Mouse (Mus musculus) neural tube, embryonic 13.5 days (tissue): ENCODE measurements at regions not wholly inside any gene's neighbourhood (a gene's known extent, or its start where the extent isn't known, plus 50 kb on each side); places are given as distances from the start of the nearest gene placed in this dataset.
A peak's percentile ranks its signal among the peaks of the same experiment; 100 is the strongest.

ENCODE experiments used
- ATAC-seq: fragments of 200-750 bp; cut with Nextera tagmentation; 2 replicates; pipeline ENCODE4 v1.8.0; 2017; ENCODE audit warnings: low read depth, mild to moderate bottlenecking, moderate TSS enrichment, moderate library complexity
- H3K27ac ChIP-seq: fragments of 300-500 bp; sonication (generic); replicated peaks from 2 replicates; pipeline ENCODE4 v1.5.1; 2015; ENCODE audit warnings: moderate library complexity, mild to moderate bottlenecking, inconsistent platforms
- H3K27me3 ChIP-seq: fragments of 300-500 bp; sonication (generic); 2 replicates; pipeline ENCODE4 v1.6.1; 2015; ENCODE audit warnings: mild to moderate bottlenecking, inconsistent platforms
- H3K36me3 ChIP-seq: fragments of 300-500 bp; sonication (generic); 2 replicates; pipeline ENCODE4 v1.6.1; 2015; ENCODE audit warnings: mild to moderate bottlenecking, inconsistent platforms
- H3K4me1 ChIP-seq: fragments of 300-500 bp; sonication (generic); replicated peaks from 2 replicates; pipeline ENCODE4 v1.6.1; 2015; ENCODE audit warnings: inconsistent platforms
- H3K4me2 ChIP-seq: fragments of 300-500 bp; sonication (generic); 2 replicates; pipeline ENCODE4 v1.6.1; 2015; ENCODE audit warnings: inconsistent platforms, mild to moderate bottlenecking, moderate library complexity
- H3K4me3 ChIP-seq: fragments of 300-500 bp; sonication (generic); 2 replicates; pipeline ENCODE4 v1.5.1; 2015; ENCODE audit warnings: mild to moderate bottlenecking, inconsistent platforms
- H3K9ac ChIP-seq: fragments of 300-500 bp; sonication (generic); 2 replicates; pipeline ENCODE4 v1.6.1; 2015; ENCODE audit warnings: moderate library complexity, mild to moderate bottlenecking, inconsistent platforms
- H3K9me3 ChIP-seq: fragments of 300-500 bp; sonication (generic); 2 replicates; pipeline ENCODE4 v1.6.1; 2016; ENCODE audit warnings: inconsistent platforms
- whole genome bisulfite sequencing: fragments of 180-500 bp; shearing (Covaris S2); methylation state at CpG from one replicate; pipeline ENCODE4 v1.1.7; 2015; 5-methylcytosine and 5-hydroxymethylcytosine counted together

GRCm38 (mm10) chr14:111212929-111213657 is 458.1 kb upstream of the Slitrk6 start:
- no peak overlapping the region for H3K27ac ChIP-seq
- peak; percentile 76; the same call in 1 of the 2 replicates for ATAC-seq
- no peaks in the 10 kb centered on the region for H3K36me3 ChIP-seq
- no peaks in the 10 kb centered on the region for H3K27me3 ChIP-seq
- H3K4me1 ChIP-seq, result no peaks in the 10 kb centered on the region
- no peak overlapping the region for H3K4me2 ChIP-seq
- no peak overlapping the region for H3K9ac ChIP-seq
- WGBS, result 74% methylated on average over 4 of the region's 4 CpGs
- H3K9me3 ChIP-seq, result no peaks in the 10 kb centered on the region
- H3K4me3 ChIP-seq, result no peak overlapping the region

GRCm38 (mm10) chr14:111226926-111227325 is 448.0 kb upstream of the Slitrk5 start:
- 85% methylated on average over 6 of the region's 6 CpGs for WGBS
- Histone ChIP-seq H3K36me3 (no peaks in the 10 kb centered on the region), H3K4me3 (no peak overlapping the region), H3K4me1 (no peaks in the 10 kb centered on the region), H3K9ac (no peak overlapping the region), H3K9me3 (no peaks in the 10 kb centered on the region), H3K27ac (no peak overlapping the region), H3K27me3 (no peaks in the 10 kb centered on the region), H3K4me2 (no peak overlapping the region)
- no peak for ATAC-seq

- Histone ChIP-seq H3K4me3 (no peak overlapping the region), H3K27me3 (no peaks in the 10 kb centered on the region), H3K4me2 (no peak overlapping the region), H3K36me3 (no peaks in the 10 kb centered on the region), H3K9me3 (no peaks in the 10 kb centered on the region; the same call in 1 of the 2 replicates), H3K27ac (no peak overlapping the region), H3K9ac (no peak overlapping the region), H3K4me1 (no peaks in the 10 kb centered on the region)
- no peak for ATAC-seq
- WGBS, result 28% methylated on average over 2 of the region's 2 CpGs
Observed at GRCm38 (mm10) chr14:111239121-111239520, 435.8 kb upstream of the Slitrk5 start.

GRCm38 (mm10) chr14:111249347-111249946 is 425.4 kb upstream of the Slitrk5 start:
- no peaks in the 10 kb centered on the region for H3K27me3 ChIP-seq
- peak overlapping the region; percentile 18 for H3K4me3 ChIP-seq
- H3K4me1 ChIP-seq, result peaks cover 4% of the 10 kb centered on the region; the same call in 1 of the 2 replicates
- WGBS, result 31% methylated on average over 9 of the region's 9 CpGs
- H3K36me3 ChIP-seq, result no peaks in the 10 kb centered on the region
- H3K9me3 ChIP-seq, result no peaks in the 10 kb centered on the region
- H3K4me2 ChIP-seq, result peak overlapping the region; percentile 43
- H3K9ac ChIP-seq, result peak overlapping the region; percentile 47; the same call in 1 of the 2 replicates
- no peak overlapping the region for H3K27ac ChIP-seq
- ATAC-seq, result peak; percentile 93

GRCm38 (mm10) chr14:111253190-111253589 is 421.7 kb upstream of the Slitrk5 start:
- no peak for ATAC-seq
- no peaks in the 10 kb centered on the region for H3K36me3 ChIP-seq

DNA sequence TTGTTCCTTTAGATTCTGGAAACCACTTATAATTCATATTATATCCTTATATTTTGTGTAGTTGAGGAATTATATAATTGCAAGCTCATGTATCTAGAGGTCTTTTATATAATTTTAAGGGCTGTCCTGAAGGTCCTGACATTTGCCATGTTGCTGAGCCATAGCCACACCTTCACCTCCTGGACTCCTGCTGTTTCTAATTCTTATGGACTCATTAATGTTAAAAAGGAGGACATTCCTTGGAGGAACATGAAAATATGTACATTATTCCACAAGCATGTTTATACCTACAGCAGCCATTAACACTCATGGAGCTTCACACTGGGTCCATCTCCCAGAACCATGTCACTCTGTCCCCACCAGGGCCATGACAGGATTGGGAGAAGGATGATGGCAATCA is 413.2 kb upstream of the Slitrk5 start:
- Histone ChIP-seq H3K4me3 (no peak overlapping the region), H3K9ac (no peak overlapping the region), H3K9me3 (no peaks in the 10 kb centered on the region; the same call in 1 of the 2 replicates), H3K4me1 (no peaks in the 10 kb centered on the region), H3K4me2 (no peak overlapping the region), H3K36me3 (no peaks in the 10 kb centered on the region), H3K27me3 (no peaks in the 10 kb centered on the region), H3K27ac (no peak overlapping the region)
- ATAC-seq, result no peak

More at GRCm38 (mm10) chr14:111253190-111253589, 421.7 kb upstream of the Slitrk5 start:
- Histone ChIP-seq H3K4me1 (peaks cover 4% of the 10 kb centered on the region; the same call in 1 of the 2 replicates), H3K9me3 (no peaks in the 10 kb centered on the region), H3K4me2 (no peak overlapping the region), H3K27me3 (no peaks in the 10 kb centered on the region), H3K27ac (no peak overlapping the region), H3K9ac (no peak overlapping the region), H3K4me3 (no peak overlapping the region)
- 12% methylated on average over 3 of the region's 3 CpGs for WGBS

DNA sequence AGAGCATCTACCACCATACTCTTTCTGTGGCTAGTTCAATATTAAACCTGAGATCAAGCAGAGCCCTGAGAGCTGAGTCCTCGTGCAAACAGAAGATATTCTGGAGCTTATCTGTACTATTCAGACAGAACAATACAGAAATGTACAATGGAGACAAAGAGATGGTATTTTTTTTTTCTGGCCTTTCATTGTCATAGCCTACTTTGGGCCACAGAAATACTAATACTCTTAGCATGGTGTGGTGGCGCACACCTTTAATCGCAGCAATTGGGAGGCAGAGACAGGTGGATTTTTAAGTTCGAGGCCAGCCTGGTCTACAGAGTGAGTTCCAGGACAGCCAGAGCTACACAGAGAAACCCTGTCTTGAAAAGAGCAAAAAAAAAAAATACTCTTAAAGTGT is 404.7 kb upstream of the Slitrk5 start:
- Histone ChIP-seq H3K9ac (no peak overlapping the region), H3K27ac (no peak overlapping the region), H3K4me2 (no peak overlapping the region), H3K9me3 (no peaks in the 10 kb centered on the region), H3K27me3 (no peaks in the 10 kb centered on the region), H3K4me1 (no peaks in the 10 kb centered on the region), H3K4me3 (no peak overlapping the region), H3K36me3 (no peaks in the 10 kb centered on the region)
- WGBS, result 82% methylated on average over 4 of the region's 4 CpGs
- no peak for ATAC-seq

GRCm38 (mm10) chr14:111281354-111281753 is 393.5 kb upstream of the Slitrk5 start:
- H3K27ac ChIP-seq, result no peak overlapping the region
- 93% methylated on average over 1 of the region's 1 CpGs for WGBS
- H3K4me1 ChIP-seq, result no peaks in the 10 kb centered on the region
- no peaks in the 10 kb centered on the region for H3K27me3 ChIP-seq
- no peaks in the 10 kb centered on the region for H3K36me3 ChIP-seq
- no peak overlapping the region for H3K4me2 ChIP-seq
- H3K9ac ChIP-seq, result no peak overlapping the region
- H3K4me3 ChIP-seq, result no peak overlapping the region
- ATAC-seq, result no peak
- H3K9me3 ChIP-seq, result no peaks in the 10 kb centered on the region

- 85% methylated on average over 10 of the region's 10 CpGs for WGBS
- H3K27ac ChIP-seq, result no peak overlapping the region
- ATAC-seq, result no peak
- H3K4me3 ChIP-seq, result no peak overlapping the region
- no peak overlapping the region for H3K4me2 ChIP-seq
- no peaks in the 10 kb centered on the region for H3K4me1 ChIP-seq
- H3K27me3 ChIP-seq, result no peaks in the 10 kb centered on the region
- H3K9me3 ChIP-seq, result no peaks in the 10 kb centered on the region
- H3K9ac ChIP-seq, result no peak overlapping the region
- no peaks in the 10 kb centered on the region for H3K36me3 ChIP-seq
Observed at GRCm38 (mm10) chr14:111283681-111284461, 391.0 kb upstream of the Slitrk5 start.

DNA sequence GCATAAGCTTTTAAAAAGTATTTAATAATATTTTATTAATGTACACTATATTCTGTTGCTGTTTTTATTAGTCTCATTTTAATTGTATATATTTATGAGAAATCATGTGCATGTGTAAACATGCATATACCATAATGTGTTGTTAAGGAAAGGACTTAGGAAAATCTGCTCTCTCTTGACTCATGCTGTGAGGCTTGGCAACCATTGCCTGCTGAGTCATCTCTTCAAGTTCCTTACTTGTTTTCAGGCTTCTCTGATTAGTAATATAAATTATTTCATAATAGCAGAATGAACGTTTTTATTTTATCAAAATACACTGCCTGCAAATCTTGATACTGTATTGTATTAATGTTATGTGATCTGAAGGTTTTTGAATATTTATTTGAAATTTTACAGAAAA is 388.9 kb upstream of the Slitrk5 start:
- no peak for ATAC-seq
- H3K27ac ChIP-seq, result no peak overlapping the region
- H3K4me1 ChIP-seq, result no peaks in the 10 kb centered on the region
- H3K4me3 ChIP-seq, result no peak overlapping the region
- H3K9me3 ChIP-seq, result no peaks in the 10 kb centered on the region
- H3K4me2 ChIP-seq, result no peak overlapping the region
- no peak overlapping the region for H3K9ac ChIP-seq
- H3K27me3 ChIP-seq, result no peaks in the 10 kb centered on the region
- no peaks in the 10 kb centered on the region for H3K36me3 ChIP-seq
- WGBS, result 56% methylated on average over 1 of the region's 1 CpGs

DNA sequence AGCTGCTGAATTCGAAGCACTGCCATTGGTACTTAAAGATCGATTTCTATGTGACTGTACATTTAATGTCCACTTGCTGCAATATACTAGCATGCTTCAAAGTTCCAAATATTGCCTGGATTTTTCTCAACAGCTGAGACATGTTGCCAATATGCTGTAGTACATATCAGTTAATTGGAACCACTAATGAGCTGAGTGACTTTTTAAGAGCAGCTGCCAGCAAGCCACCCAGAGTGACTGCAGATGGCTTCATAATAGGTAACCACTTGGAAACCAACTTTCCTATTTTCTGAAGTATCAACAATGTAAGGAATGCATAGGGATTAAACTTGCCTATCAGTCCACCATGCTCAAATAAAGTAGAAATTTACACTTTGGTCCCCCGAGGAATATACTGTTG is 379.4 kb upstream of the Slitrk5 start:
- Histone ChIP-seq H3K4me3 (no peak overlapping the region), H3K27ac (no peak overlapping the region), H3K9ac (no peak overlapping the region), H3K9me3 (no peaks in the 10 kb centered on the region), H3K36me3 (no peaks in the 10 kb centered on the region), H3K4me2 (no peak overlapping the region), H3K27me3 (no peaks in the 10 kb centered on the region), H3K4me1 (no peaks in the 10 kb centered on the region)
- 82% methylated on average over 3 of the region's 3 CpGs for WGBS
- no peak for ATAC-seq

GRCm38 (mm10) chr14:111297796-111298195 is 377.1 kb upstream of the Slitrk5 start:
- no peak for ATAC-seq
- H3K4me2 ChIP-seq, result no peak overlapping the region
- no peaks in the 10 kb centered on the region for H3K27me3 ChIP-seq
- H3K36me3 ChIP-seq, result no peaks in the 10 kb centered on the region
- H3K4me3 ChIP-seq, result no peak overlapping the region
- H3K27ac ChIP-seq, result no peak overlapping the region
- no peaks in the 10 kb centered on the region for H3K9me3 ChIP-seq
- no peak overlapping the region for H3K9ac ChIP-seq
- H3K4me1 ChIP-seq, result no peaks in the 10 kb centered on the region
